Mouse (Mus musculus) intestine, postnatal 0 days (tissue): ENCODE results near the gene Mlycd. TPM values are rescaled to one million over a fixed set of nuclear protein-coding genes. Genes with fewer than 3 reads are reported as not detected.

Experiments
- ATAC-seq: fragments of 200-750 bp; cut with Nextera tagmentation; 2 replicates; pipeline ENCODE4 v1.8.0; 2017; ENCODE audit warnings: mild to moderate bottlenecking, moderate TSS enrichment, moderate library complexity
- H3K27ac ChIP-seq: fragments of 300-500 bp; sonication (generic); 2 replicates; pipeline ENCODE4 v1.5.1; 2014; ENCODE audit warnings: mild to moderate bottlenecking, low read depth, low read length, moderate library complexity
- H3K27me3 ChIP-seq: fragments of 300-500 bp; sonication (generic); replicated peaks from 2 replicates; pipeline ENCODE4 v1.6.1; 2014; ENCODE audit warnings: low read length, mixed read lengths; ENCODE audit not compliant: control insufficient read depth, insufficient read depth
- H3K36me3 ChIP-seq: fragments of 300-500 bp; sonication (generic); 2 replicates; pipeline ENCODE4 v1.6.1; 2014; ENCODE audit warnings: mild to moderate bottlenecking, moderate library complexity; ENCODE audit not compliant: control insufficient read depth, insufficient read depth
- H3K4me1 ChIP-seq: fragments of 300-500 bp; sonication (generic); replicated peaks from 2 replicates; pipeline ENCODE4 v1.6.1; 2014; ENCODE audit warnings: antibody characterized with exemption, low read length, mixed read lengths; ENCODE audit not compliant: control insufficient read depth, insufficient read depth
- H3K4me2 ChIP-seq: fragments of 300-500 bp; sonication (generic); replicated peaks from 2 replicates; pipeline ENCODE4 v1.6.1; 2014; ENCODE audit warnings: low read depth, mild to moderate bottlenecking, moderate library complexity
- H3K4me3 ChIP-seq: fragments of 300-500 bp; sonication (generic); 2 replicates; pipeline ENCODE4 v1.5.1; 2014; ENCODE audit warnings: low read depth, low read length
- H3K9ac ChIP-seq: fragments of 300-500 bp; sonication (generic); 2 replicates; pipeline ENCODE4 v1.6.1; 2014; ENCODE audit warnings: mild to moderate bottlenecking, low read depth, low read length
- H3K9me3 ChIP-seq: fragments of 300-500 bp; sonication (generic); 2 replicates; pipeline ENCODE4 v1.6.1; 2016; ENCODE audit warnings: mixed run types; ENCODE audit not compliant: control insufficient read depth
- CTCF ChIP-seq: sonication (generic); IDR thresholded peaks from 2 replicates; pipeline ENCODE4 v1.5.1; 2016; ENCODE audit warnings: low read depth, mild to moderate bottlenecking, control low read depth, antibody characterized with exemption, moderate library complexity
- WGBS: fragments of 180-500 bp; shearing (Covaris S2); extraction: QIAGEN DNeasy Blood & Tissue Kit; methylation state at CpG from one replicate; pipeline ENCODE4 v1.1.7; 2014; 5-methylcytosine and 5-hydroxymethylcytosine counted together
- polyA plus RNA-seq: library from polyadenylated mRNA; unstranded; fragments of >200 nt; fragmentation: Nextera tagmentation; extraction: Ambion mirVana; gene quantifications from 2 replicates; pipeline ENCODE4 v1.2.1, GENCODE M21; 2015

Gene Mlycd
- polyA plus RNA-seq: 29.0 and 29.4 TPM in 2 replicates

DNA sequence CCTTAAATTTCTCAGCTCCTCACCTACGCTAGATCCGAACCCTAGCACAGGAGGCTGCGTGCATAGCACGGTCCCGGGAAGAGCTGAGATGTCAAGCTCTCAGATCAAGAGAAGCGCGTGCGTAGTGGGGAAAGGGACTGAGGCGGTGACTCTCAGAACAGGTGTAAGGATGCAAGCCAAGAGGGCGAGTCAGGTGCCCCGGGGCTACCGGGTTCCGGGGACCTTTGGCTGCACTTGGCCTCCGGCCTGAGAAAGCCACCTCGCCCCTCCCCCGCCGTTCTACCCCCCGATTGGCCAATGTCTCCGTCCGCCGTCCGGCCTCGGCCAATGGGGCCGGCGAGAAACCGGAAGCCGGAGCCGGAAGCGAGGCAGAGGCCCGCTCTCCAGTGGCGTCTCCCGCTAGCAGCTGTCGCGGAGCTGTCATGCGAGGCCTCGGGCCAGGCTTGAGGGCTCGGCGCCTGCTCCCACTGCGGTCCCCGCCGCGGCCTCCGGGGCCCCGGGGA is at the start of gene Mlycd:
Gene Mlycd, plus strand, starts transcription at position 355 of the 503 bp plus-strand sequence.
- WGBS: 1% methylated on average over 44 of the region's 44 CpGs
- 0 out of 2 replicates have a peak, but pooled peaks cover 7% of the 10 kb centered on the region for H3K4me1 ChIP-seq

DNA sequence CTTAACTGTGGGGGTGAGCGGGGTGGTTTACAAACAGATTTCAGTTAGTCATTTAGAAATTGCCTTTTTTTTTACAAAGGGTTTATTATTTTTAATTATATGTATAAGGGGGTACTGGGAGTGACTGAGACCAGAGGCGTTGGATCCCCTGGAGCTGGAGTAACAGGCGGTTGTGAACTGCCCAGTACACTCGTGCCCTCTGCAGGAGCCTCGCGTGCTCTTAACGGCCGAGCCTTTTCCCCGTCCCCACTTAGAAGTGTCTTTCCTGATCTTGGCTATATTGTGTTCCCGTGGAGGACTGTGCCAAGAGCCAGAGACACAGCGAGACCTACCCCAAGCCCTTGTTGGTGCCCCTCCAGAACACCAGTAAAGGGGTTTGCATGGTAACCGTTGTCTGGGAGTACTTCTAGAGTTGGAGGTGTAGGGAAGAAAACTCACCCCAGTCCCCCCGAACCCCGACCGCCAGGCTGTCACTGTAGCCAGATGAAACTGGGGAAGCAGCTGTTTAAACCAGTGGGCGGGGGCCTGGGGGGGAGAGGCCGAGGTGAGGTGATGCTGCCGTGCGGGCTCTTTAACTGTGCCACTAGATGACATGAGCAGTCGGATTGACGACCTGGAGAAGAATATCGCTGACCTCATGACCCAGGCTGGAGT is 49.5 kb upstream of the Mlycd start:
- TF ChIP-seq CTCF: peak; percentile 19; the same call in 1 of the 2 replicates
- peak overlapping the region; percentile 100 for H3K4me3 ChIP-seq
- no peaks in the 10 kb centered on the region for H3K27me3 ChIP-seq
- H3K9me3 ChIP-seq: 0 out of 2 replicates have a peak, but pooled peaks cover 3% of the 10 kb centered on the region
- ATAC-seq: no peak
- 46% methylated on average over 22 of the region's 22 CpGs for WGBS
- peak overlapping the region; percentile 92 for H3K4me2 ChIP-seq
- peak overlapping the region; percentile 97 for H3K9ac ChIP-seq
- H3K4me1 ChIP-seq: no peaks in the 10 kb centered on the region; the same call in 1 of the 2 replicates
- peak overlapping the region; percentile 35; the same call in 1 of the 2 replicates for H3K27ac ChIP-seq
- H3K36me3 ChIP-seq: peaks cover 31% of the 10 kb centered on the region

More for the DNA sequence above, at the start of gene Mlycd:
- ATAC-seq: peak; percentile 91
- H3K27me3 ChIP-seq: no peaks in the 10 kb centered on the region
- peak within 1 kb of the TSS; percentile 72 for H3K4me3 ChIP-seq
- peak within 1 kb of the TSS; percentile 96 for H3K27ac ChIP-seq
- H3K36me3 ChIP-seq: no peaks in the 10 kb centered on the region
- H3K4me2 ChIP-seq: peak within 1 kb of the TSS; percentile 99
- no peaks in the 10 kb centered on the region for H3K9me3 ChIP-seq
- H3K9ac ChIP-seq: peak within 1 kb of the TSS; percentile 92
- TF ChIP-seq CTCF: no peak

- Histone ChIP-seq H3K9me3 (0 out of 2 replicates have a peak, but pooled peaks cover 3% of the 10 kb centered on the region), H3K36me3 (peaks cover 31% of the 10 kb centered on the region), H3K27me3 (no peaks in the 10 kb centered on the region), H3K4me3 (no peak overlapping the region), H3K9ac (no peak overlapping the region), H3K4me1 (no peaks in the 10 kb centered on the region; the same call in 1 of the 2 replicates), H3K27ac (no peak overlapping the region), H3K4me2 (peak overlapping the region; percentile 92)
- WGBS: 85% methylated on average over 15 of the region's 15 CpGs
- TF ChIP-seq CTCF: peak; percentile 38; the same call in 1 of the 2 replicates
- no peak for ATAC-seq
Measured at GRCm38 (mm10) chr8:119345683-119346075, 49.0 kb upstream of the Mlycd start.

DNA sequence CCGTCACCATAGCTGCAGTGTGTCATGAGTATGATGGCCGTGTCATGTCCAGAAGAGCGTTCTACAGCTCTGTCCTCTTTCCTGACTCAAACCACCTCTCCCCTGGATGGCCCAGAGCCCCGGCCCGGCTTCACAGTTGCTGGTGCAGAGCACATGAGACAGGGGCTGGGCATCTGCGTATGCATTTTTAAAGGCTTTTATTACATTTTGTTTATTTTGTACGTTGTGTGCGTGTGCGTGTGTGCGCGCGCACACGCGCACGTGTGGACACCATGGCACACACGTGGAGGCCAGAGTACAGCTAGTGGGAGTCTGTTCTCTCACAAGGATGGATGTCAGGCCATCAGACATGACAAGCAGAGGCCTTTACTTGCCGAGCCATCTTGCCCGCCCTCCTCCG is 43.0 kb upstream of the Mlycd start:
- no peak for ATAC-seq
- H3K4me1 ChIP-seq: no peaks in the 10 kb centered on the region
- no peak overlapping the region for H3K27ac ChIP-seq
- TF ChIP-seq CTCF: no peak
- H3K4me2 ChIP-seq: no peak overlapping the region
- no peaks in the 10 kb centered on the region for H3K9me3 ChIP-seq
- no peaks in the 10 kb centered on the region for H3K27me3 ChIP-seq
- 93% methylated on average over 19 of the region's 19 CpGs for WGBS
- H3K36me3 ChIP-seq: peaks cover 29% of the 10 kb centered on the region
- H3K4me3 ChIP-seq: no peak overlapping the region
- H3K9ac ChIP-seq: no peak overlapping the region

- Histone ChIP-seq H3K4me1 (no peaks in the 10 kb centered on the region), H3K27ac (no peak overlapping the region), H3K27me3 (no peaks in the 10 kb centered on the region), H3K4me2 (no peak overlapping the region), H3K4me3 (no peak overlapping the region), H3K9me3 (no peaks in the 10 kb centered on the region), H3K9ac (no peak overlapping the region), H3K36me3 (peaks cover 16% of the 10 kb centered on the region)
- TF ChIP-seq CTCF: no peak
- 71% methylated on average over 10 of the region's 10 CpGs for WGBS
- ATAC-seq: no peak
Measured at GRCm38 (mm10) chr8:119352977-119353658, 41.6 kb upstream of the Mlycd start.

DNA sequence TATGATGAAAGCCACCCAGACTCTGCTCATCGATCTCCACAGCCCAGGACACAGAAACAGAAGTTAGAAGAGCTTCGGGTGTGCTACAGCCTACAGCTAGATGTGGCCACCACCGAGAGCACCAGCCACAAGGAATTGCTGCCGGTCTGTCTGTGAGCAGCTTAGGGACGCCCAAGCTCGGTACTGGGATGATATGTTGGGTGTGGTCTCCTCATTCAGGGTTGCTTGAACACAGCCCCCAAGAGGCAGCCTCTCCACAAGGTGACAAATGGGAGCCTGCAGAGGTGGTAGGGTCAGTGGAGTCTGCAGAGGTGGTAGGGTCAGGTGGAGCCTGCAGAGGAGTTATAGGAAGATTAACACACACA is 41.0 kb upstream of the Mlycd start:
- Histone ChIP-seq H3K4me2 (no peak overlapping the region), H3K4me3 (no peak overlapping the region), H3K9me3 (no peaks in the 10 kb centered on the region), H3K27me3 (no peaks in the 10 kb centered on the region), H3K9ac (no peak overlapping the region), H3K27ac (no peak overlapping the region), H3K4me1 (no peaks in the 10 kb centered on the region), H3K36me3 (peaks cover 11% of the 10 kb centered on the region)
- WGBS: 84% methylated on average over 6 of the region's 6 CpGs
- no peak for TF ChIP-seq CTCF
- no peak for ATAC-seq
